Mouse (Mus musculus) hindbrain, embryonic 15.5 days (tissue): ENCODE measurements at regions not wholly inside any gene's neighbourhood (a gene's known extent, or its start where the extent isn't known, plus 50 kb on each side); places are given as distances from the start of the nearest gene placed in this dataset.
"Not testable (repeated sequence)": the region's sequence is repeated elsewhere in the genome, so short reads cannot be mapped to it uniquely, and the experiment has no call there.

Source experiments
- ATAC-seq: fragments of 200-750 bp; cut with Nextera tagmentation; 2 replicates; pipeline ENCODE4 v1.8.0; 2017; ENCODE audit warnings: low read depth, moderate number of reproducible peaks, moderate TSS enrichment; ENCODE audit not compliant: low FRiP score
- H3K27ac ChIP-seq: fragments of 300-500 bp; sonication (generic); replicated peaks from 2 replicates; pipeline ENCODE4 v1.5.1; 2015; ENCODE audit warnings: mild to moderate bottlenecking, inconsistent platforms
- H3K27me3 ChIP-seq: fragments of 300-500 bp; sonication (generic); 2 replicates; pipeline ENCODE4 v1.6.1; 2015; ENCODE audit warnings: control low read depth, inconsistent platforms
- H3K36me3 ChIP-seq: fragments of 300-500 bp; sonication (generic); 2 replicates; pipeline ENCODE4 v1.6.1; 2015; ENCODE audit warnings: control low read depth, inconsistent platforms
- H3K4me1 ChIP-seq: fragments of 300-500 bp; sonication (generic); replicated peaks from 2 replicates; pipeline ENCODE4 v1.6.1; 2015; ENCODE audit warnings: control low read depth, inconsistent platforms
- H3K4me2 ChIP-seq: fragments of 300-500 bp; sonication (generic); 2 replicates; pipeline ENCODE4 v1.6.1; 2015; ENCODE audit warnings: moderate library complexity, mild to moderate bottlenecking, inconsistent platforms
- H3K4me3 ChIP-seq: fragments of 300-500 bp; sonication (generic); 2 replicates; pipeline ENCODE4 v1.5.1; 2015; ENCODE audit warnings: mild to moderate bottlenecking, inconsistent platforms
- H3K9ac ChIP-seq: fragments of 300-500 bp; sonication (generic); 2 replicates; pipeline ENCODE4 v1.6.1; 2015; ENCODE audit warnings: inconsistent platforms
- H3K9me3 ChIP-seq: fragments of 300-500 bp; sonication (generic); 2 replicates; pipeline ENCODE4 v1.6.1; 2016; ENCODE audit warnings: control low read depth, inconsistent platforms
- WGBS: fragments of 180-500 bp; shearing (Covaris S2); methylation state at CpG from one replicate; pipeline ENCODE4 v1.1.7; 2015; 5-methylcytosine and 5-hydroxymethylcytosine counted together

DNA sequence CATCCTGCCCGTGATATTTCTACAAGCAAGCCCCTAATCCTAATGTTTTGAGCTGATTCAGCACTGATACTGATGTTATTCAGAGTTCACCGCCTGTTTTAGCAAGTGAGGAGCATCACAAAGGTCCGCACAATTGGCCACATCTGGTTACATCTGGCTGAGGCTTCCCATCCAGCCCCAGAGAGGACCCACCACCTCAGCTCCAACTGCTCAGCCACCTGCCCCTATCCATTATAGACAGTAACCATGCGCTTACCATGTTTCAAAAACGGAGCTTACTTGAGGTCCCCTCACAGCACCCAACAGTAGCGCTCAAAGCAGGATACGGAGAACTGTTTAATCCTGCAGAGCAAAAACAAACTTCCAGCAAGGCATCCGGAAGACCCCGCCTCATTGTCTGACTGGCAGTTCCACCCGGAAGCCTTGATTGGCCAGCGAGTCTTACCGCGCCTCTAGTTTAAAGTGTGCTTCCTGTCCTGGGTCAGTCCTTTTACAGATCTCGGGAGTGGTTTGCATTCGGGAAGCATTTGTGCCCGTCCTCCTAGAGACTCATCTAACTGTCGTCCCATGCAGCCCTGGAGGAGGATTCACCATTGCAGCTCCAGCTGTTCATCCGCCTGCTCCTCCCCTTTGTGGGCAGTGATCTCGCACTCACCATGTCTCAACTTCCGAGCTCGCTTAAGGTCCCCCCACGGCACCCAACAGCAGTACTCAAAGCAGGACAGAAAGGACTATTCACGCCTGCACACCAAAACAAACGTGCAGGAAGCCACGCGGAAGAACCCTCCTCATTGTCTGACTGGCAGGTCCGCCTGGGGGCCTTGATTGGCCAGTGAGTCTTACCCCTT is 69.9 kb upstream of the Zfp825 start:
- Histone ChIP-seq H3K4me2 (peak overlapping the region; percentile 78), H3K4me3 (peak overlapping the region; percentile 54), H3K27ac (peak overlapping the region; percentile 68), H3K9ac (peak overlapping the region; percentile 46)
- H3K36me3 ChIP-seq, H3K9me3 ChIP-seq, H3K27me3 ChIP-seq, H3K4me1 ChIP-seq: not testable (repeated sequence)
- ATAC-seq = peak; percentile 100
- 2% methylated on average over 27 of the region's 27 CpGs for WGBS

DNA sequence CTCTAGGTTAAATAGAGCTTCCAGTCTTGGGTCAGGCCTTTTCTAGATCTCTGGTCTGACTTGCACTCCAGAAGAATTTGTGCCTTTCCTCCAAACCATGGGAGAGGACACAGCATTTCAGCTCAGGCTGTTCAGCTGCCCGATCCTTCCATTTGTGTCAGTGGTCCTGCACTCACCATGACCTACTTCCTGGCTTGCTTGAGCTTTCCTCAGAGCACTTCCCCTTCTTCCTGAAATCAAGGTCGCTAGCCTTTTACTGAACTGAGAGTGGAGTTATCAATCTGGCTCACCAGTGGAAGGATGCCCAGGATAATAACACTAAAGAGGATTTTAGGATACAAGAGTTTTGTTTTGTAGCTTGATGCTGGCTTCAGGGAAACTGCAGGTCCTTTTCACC is 70.5 kb upstream of the Zfp825 start:
- not testable (repeated sequence) for H3K27me3 ChIP-seq, H3K36me3 ChIP-seq, H3K9me3 ChIP-seq, H3K4me1 ChIP-seq, ATAC-seq
- WGBS = 17% methylated on average over 2 of the region's 2 CpGs
- H3K4me2 ChIP-seq = peak overlapping the region; percentile 78
- H3K27ac ChIP-seq = peak overlapping the region; percentile 68
- H3K9ac ChIP-seq = peak overlapping the region; percentile 46
- H3K4me3 ChIP-seq = peak overlapping the region; percentile 54

DNA sequence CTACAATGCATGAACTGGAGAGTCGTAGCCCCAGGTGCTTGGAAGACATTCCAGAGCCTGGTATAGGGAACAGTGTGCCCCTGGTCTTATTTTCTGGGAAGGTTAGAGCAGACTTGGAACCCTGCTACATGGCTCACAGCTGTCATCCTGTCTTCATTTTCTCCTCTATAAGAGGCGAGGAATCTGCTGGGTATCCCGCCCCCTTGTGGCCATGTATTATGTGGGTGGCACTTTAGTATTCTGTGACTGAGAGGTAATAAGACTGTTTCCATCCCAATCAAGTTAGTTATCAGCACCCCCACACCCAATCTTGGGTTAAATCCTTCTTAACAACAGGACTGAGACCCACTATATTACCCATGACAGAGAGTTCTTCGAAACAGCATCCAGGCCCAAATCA is 69.4 kb upstream of the Erap1 start:
- H3K4me2 ChIP-seq, H3K9ac ChIP-seq, ATAC-seq, H3K4me3 ChIP-seq, H3K36me3 ChIP-seq, H3K27ac ChIP-seq, H3K9me3 ChIP-seq, H3K4me1 ChIP-seq, H3K27me3 ChIP-seq: not testable (repeated sequence)
- whole genome bisulfite sequencing = 64% methylated on average over 4 of the region's 4 CpGs
